Mouse (Mus musculus) brain, embryonic 14.5 days (tissue): ENCODE data around the gene Hk2. TPM values are rescaled to one million over a fixed set of nuclear protein-coding genes. Genes with fewer than 3 reads are reported as not detected.

Experiments used
- DNase-seq: peaks from one replicate; pipeline ENCODE4 v3.0.0-alpha.2; 2011; ENCODE audit warnings: low read depth
- CTCF ChIP-seq: fragments of 200-500 bp; IDR thresholded peaks from 2 replicates; pipeline ENCODE4 v1.5.1; 2012; ENCODE audit warnings: inconsistent platforms, mild to moderate bottlenecking, moderate library complexity, borderline replicate concordance; ENCODE audit not compliant: insufficient read depth, insufficient read length; ENCODE audit errors: extremely low read depth
- POLR2A ChIP-seq: fragments of 200-500 bp; IDR thresholded peaks from 2 replicates; pipeline ENCODE4 v1.6.1; 2012; ENCODE audit warnings: mild to moderate bottlenecking, inconsistent platforms, borderline replicate concordance; ENCODE audit not compliant: poor library complexity, insufficient read depth, insufficient read length, severe bottlenecking; ENCODE audit errors: extremely low read depth
- polyA plus RNA-seq: library from polyadenylated mRNA; depleted of rRNA; stranded (reverse); fragments of >200 nt; gene quantifications from 2 replicates; pipeline ENCODE4 v1.2.3, GENCODE M21; 2012

The Hk2 gene
- polyA plus RNA-seq, 1 experiment: 4.7 TPM

GRCm38 (mm10) chr6:82769704-82770103, 4.5 kb downstream of the Hk2 start:
- DNase-seq: no peak
- TF ChIP-seq POLR2A: no peak
- no peak for TF ChIP-seq CTCF

- TF ChIP-seq POLR2A: no peak
- TF ChIP-seq CTCF: no peak
These were observed 6.3 kb downstream of the Hk2 start for GRCm38 (mm10) chr6:82767734-82768586.

GRCm38 (mm10) chr6:82766636-82767035, 7.6 kb downstream of the Hk2 start:
- TF ChIP-seq CTCF: no peak
- TF ChIP-seq POLR2A: no peak
- no peak for DNase-seq

More at GRCm38 (mm10) chr6:82767734-82768586, 6.3 kb downstream of the Hk2 start:
- no peak for DNase-seq

GRCm38 (mm10) chr6:82765261-82765660, 9.0 kb downstream of the Hk2 start:
- TF ChIP-seq POLR2A: no peak
- no peak for TF ChIP-seq CTCF
- no peak for DNase-seq

GRCm38 (mm10) chr6:82763871-82764503, 10.3 kb downstream of the Hk2 start:
- no peak for TF ChIP-seq POLR2A
- no peak for TF ChIP-seq CTCF
- no peak for DNase-seq

- TF ChIP-seq CTCF (no peak), POLR2A (no peak)
- DNase-seq: no peak
These were observed 11.5 kb downstream of the Hk2 start for GRCm38 (mm10) chr6:82762728-82763127.

GRCm38 (mm10) chr6:82760749-82761357, 13.4 kb downstream of the Hk2 start:
- TF ChIP-seq CTCF (no peak), POLR2A (no peak)
- no peak for DNase-seq

- no peak for DNase-seq
- TF ChIP-seq POLR2A (no peak), CTCF (no peak)
These were observed 15.0 kb downstream of the Hk2 start for GRCm38 (mm10) chr6:82759241-82759640.

GRCm38 (mm10) chr6:82756799-82757210, 17.4 kb downstream of the Hk2 start:
- DNase-seq: peak; percentile 27
- TF ChIP-seq CTCF (no peak), POLR2A (no peak)

- DNase-seq: no peak
- TF ChIP-seq POLR2A (no peak), CTCF (no peak)
These were observed 18.0 kb downstream of the Hk2 start for GRCm38 (mm10) chr6:82756216-82756615.

- no peak for DNase-seq
- TF ChIP-seq POLR2A (no peak), CTCF (peak; percentile 40; the same call in 1 of the 2 replicates)
These were observed 18.9 kb downstream of the Hk2 start for GRCm38 (mm10) chr6:82755338-82755737.
